Mouse (Mus musculus): ENCODE data around the gene Arf6. TPM values are rescaled to one million over a fixed set of nuclear protein-coding genes. Genes with fewer than 3 reads are reported as not detected.

Gene Arf6
- polyA plus RNA-seq (2014; fragmentation: Nextera tagmentation; extraction: Ambion mirVana), result 47.7 and 48.6 TPM in 2 replicates

DNA sequence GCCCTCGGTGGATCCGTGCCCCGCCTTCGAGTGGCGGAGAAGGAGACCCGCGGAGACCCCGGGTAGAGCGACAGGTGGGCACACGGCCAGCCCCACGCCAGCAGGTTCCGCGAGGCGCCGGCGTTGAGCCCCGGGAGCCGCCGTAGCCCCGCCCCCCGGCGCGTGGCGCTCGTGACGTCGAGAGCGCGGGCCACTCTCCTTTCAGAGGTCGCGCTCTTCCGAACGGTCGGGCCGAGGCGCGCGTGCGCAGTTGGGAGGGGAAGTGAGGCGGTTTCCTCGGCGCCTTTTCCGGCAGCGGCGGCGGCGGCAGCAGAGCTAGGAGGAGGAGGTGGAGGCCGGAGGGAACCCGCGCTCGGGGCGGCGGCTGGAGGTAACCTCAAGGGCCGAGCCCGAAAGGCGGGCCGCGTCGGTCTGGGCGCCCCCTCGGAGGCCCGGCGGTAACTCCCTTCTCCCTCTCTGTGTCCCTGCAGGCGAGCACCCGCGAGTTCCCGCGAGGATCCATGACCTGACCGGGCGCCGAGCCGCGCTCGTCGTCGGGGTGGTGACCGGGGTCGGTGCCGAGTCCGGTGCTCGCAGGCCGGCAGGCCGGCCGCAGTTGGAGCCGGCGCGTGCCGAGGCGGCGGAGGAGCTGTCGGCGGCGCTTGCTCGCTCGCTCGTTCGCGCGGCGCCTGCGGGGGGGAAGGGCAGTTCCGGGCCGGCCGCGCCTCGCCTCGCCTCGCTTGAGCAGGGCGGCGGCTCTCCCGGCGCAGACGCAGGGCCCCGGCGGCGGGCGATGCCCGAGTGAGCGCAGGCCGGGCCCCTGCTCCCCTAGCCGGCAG, at the start of gene Arf6, which contains the start of gene Gm9887:
Gene Arf6, plus strand, starts transcription at position 297 of the 818 bp plus-strand sequence.
Gene Gm9887, minus strand, starts transcription at position 605 of the 818 bp plus-strand sequence.
- WGBS, result under 1% methylated on average over 102 of the region's 121 CpGs
- ATAC-seq (ENCODE audit: low FRiP score), result peak; percentile 94
- peaks cover 2% of the 10 kb centered on the region; the same call in 1 of the 2 replicates for H3K36me3 ChIP-seq (ENCODE audit: control insufficient read depth, insufficient read depth, low read length)
- peak within 1 kb of the TSS; percentile 81 for H3K27ac ChIP-seq (ENCODE audit: low read depth, low read length)
- peak within 1 kb of the TSS; percentile 92 for H3K4me2 ChIP-seq
- DNase-seq (ENCODE audit: low spot score, missing footprints), result peak; percentile 100
- H3K9ac ChIP-seq (ENCODE audit: low read length), result peak within 1 kb of the TSS; percentile 95
- no peaks in the 10 kb centered on the region for H3K9me3 ChIP-seq (ENCODE audit: control insufficient read depth, low read length)
- H3K27me3 ChIP-seq (ENCODE audit: control insufficient read depth, insufficient read depth, low read length), result no peaks in the 10 kb centered on the region
- H3K4me3 ChIP-seq (ENCODE audit: low read depth, low read length), result peak within 1 kb of the TSS; percentile 96
- H3K4me1 ChIP-seq (ENCODE audit: control insufficient read depth, insufficient read depth, low read length), result peaks cover 12% of the 10 kb centered on the region

DNA sequence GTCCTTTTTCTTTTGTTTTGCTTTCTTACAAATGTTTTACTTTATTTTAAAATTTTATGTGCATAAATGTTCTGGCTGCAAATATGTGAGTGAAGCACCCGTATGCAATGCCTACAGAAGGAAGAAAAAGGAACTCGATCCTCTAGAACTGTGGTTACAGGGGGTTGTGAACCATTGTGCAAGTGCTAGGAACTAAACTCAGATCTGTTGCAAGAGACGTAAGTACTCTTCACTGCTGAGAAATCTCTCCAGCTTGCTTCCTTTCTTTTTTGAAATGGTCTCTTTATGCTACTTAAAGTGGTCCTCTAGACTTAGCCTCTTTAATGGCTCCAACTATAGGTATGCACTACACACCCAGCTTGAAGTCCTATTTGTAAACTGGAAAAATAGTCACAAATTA, 40.8 kb upstream of the Arf6 start:
- DNase-seq (ENCODE audit: low spot score, missing footprints) (no peak), ATAC-seq (ENCODE audit: low FRiP score) (no peak)
- WGBS, result 96% methylated on average over 3 of the region's 3 CpGs

DNA sequence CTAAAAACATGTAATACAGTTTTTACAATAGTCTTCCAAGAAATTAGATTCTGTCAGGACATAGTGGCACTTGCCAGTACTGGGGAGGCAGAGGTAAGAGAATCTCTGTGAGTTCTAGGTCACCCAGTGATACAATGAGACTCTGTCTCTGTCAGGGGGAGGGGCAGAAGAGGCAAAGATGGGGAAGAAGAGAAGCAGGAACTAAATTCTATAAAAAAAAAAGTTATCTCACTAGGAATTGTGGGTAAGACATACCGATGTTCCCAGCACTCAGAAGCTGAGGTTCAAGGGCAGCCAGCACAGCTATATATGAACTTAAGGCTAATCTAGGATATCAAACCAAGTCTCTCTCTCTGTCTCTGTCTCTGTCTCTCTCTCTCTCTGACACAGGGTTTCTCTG, 39.8 kb upstream of the Arf6 start:
- no peaks in the 10 kb centered on the region for H3K9me3 ChIP-seq (ENCODE audit: control insufficient read depth, low read length)
- no peak overlapping the region for H3K4me2 ChIP-seq
- H3K36me3 ChIP-seq (ENCODE audit: control insufficient read depth, insufficient read depth, low read length), result peaks cover 6% of the 10 kb centered on the region; the same call in 1 of the 2 replicates
- no peak for DNase-seq (ENCODE audit: low spot score, missing footprints)
- no peaks in the 10 kb centered on the region for H3K4me1 ChIP-seq (ENCODE audit: control insufficient read depth, insufficient read depth, low read length)
- ATAC-seq (ENCODE audit: low FRiP score), result no peak
- 97% methylated on average over 1 of the region's 1 CpGs for WGBS
- no peak overlapping the region for H3K4me3 ChIP-seq (ENCODE audit: low read depth, low read length)
- no peaks in the 10 kb centered on the region for H3K27me3 ChIP-seq (ENCODE audit: control insufficient read depth, insufficient read depth, low read length)
- no peak overlapping the region for H3K9ac ChIP-seq (ENCODE audit: low read length)
- no peak overlapping the region for H3K27ac ChIP-seq (ENCODE audit: low read depth, low read length)

More for the DNA sequence above, 40.8 kb upstream of the Arf6 start:
- Histone ChIP-seq H3K4me1 (ENCODE audit: control insufficient read depth, insufficient read depth, low read length) (no peaks in the 10 kb centered on the region), H3K36me3 (ENCODE audit: control insufficient read depth, insufficient read depth, low read length) (peaks cover 6% of the 10 kb centered on the region; the same call in 1 of the 2 replicates), H3K4me3 (ENCODE audit: low read depth, low read length) (no peak overlapping the region), H3K27me3 (ENCODE audit: control insufficient read depth, insufficient read depth, low read length) (no peaks in the 10 kb centered on the region), H3K9me3 (ENCODE audit: control insufficient read depth, low read length) (no peaks in the 10 kb centered on the region), H3K27ac (ENCODE audit: low read depth, low read length) (no peak overlapping the region), H3K4me2 (no peak overlapping the region), H3K9ac (ENCODE audit: low read length) (no peak overlapping the region)

DNA sequence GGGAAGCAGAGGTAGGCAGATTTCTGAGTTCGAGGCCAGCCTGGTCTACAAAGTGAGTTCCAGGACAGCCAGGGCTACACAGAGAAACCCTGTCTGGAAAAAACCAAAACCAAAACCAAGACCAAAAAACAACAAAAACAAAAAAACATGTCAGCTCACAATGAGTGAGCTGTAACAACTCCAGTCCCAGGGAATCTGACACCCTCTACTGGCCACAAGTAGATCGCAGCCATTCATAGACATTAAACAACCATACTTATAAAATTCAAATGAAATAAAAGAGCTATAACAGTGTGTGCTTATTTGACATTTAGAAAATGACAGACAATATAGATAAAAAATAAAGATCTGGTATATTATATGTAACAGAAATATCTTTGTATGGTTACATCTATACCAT, 38.4 kb upstream of the Arf6 start:
- no peak overlapping the region for H3K4me3 ChIP-seq (ENCODE audit: low read depth, low read length)
- no peak overlapping the region for H3K27ac ChIP-seq (ENCODE audit: low read depth, low read length)
- ATAC-seq (ENCODE audit: low FRiP score) (no peak), DNase-seq (ENCODE audit: low spot score, missing footprints) (no peak)
- 93% methylated on average over 2 of the region's 2 CpGs for WGBS
- no peaks in the 10 kb centered on the region for H3K27me3 ChIP-seq (ENCODE audit: control insufficient read depth, insufficient read depth, low read length)
- H3K9me3 ChIP-seq (ENCODE audit: control insufficient read depth, low read length), result no peaks in the 10 kb centered on the region
- H3K9ac ChIP-seq (ENCODE audit: low read length), result no peak overlapping the region
- H3K4me2 ChIP-seq, result no peak overlapping the region
- no peaks in the 10 kb centered on the region for H3K4me1 ChIP-seq (ENCODE audit: control insufficient read depth, insufficient read depth, low read length)
- H3K36me3 ChIP-seq (ENCODE audit: control insufficient read depth, insufficient read depth, low read length), result peaks cover 6% of the 10 kb centered on the region; the same call in 1 of the 2 replicates

DNA sequence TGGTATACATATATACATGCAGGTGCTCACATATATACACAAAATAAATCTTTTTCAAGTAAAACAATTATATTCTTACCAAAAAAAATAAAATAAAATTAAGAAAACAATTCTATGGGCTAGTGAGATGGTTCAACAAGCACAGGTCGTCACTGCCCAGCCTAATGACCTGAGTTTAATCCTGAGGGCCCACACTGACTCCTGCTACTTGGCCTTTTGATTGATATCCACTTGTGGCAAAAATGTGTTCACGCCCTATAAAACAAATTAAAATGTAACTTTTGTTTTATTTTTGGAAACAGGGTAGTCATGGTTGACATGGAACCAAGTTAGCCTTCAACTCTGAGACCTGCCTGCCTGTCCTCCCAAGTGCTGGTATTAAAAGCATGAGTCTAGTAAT, 22.0 kb upstream of the Arf6 start:
- Histone ChIP-seq H3K4me1 (ENCODE audit: control insufficient read depth, insufficient read depth, low read length) (no peaks in the 10 kb centered on the region), H3K9ac (ENCODE audit: low read length) (no peak overlapping the region), H3K4me2 (no peak overlapping the region), H3K27me3 (ENCODE audit: control insufficient read depth, insufficient read depth, low read length) (no peaks in the 10 kb centered on the region), H3K36me3 (ENCODE audit: control insufficient read depth, insufficient read depth, low read length) (peaks cover 22% of the 10 kb centered on the region), H3K27ac (ENCODE audit: low read depth, low read length) (no peak overlapping the region), H3K4me3 (ENCODE audit: low read depth, low read length) (no peak overlapping the region), H3K9me3 (ENCODE audit: control insufficient read depth, low read length) (no peaks in the 10 kb centered on the region)
- ATAC-seq (ENCODE audit: low FRiP score), result no peak
- no peak for DNase-seq (ENCODE audit: low spot score, missing footprints)
- WGBS, result 87% methylated on average over 2 of the region's 2 CpGs

DNA sequence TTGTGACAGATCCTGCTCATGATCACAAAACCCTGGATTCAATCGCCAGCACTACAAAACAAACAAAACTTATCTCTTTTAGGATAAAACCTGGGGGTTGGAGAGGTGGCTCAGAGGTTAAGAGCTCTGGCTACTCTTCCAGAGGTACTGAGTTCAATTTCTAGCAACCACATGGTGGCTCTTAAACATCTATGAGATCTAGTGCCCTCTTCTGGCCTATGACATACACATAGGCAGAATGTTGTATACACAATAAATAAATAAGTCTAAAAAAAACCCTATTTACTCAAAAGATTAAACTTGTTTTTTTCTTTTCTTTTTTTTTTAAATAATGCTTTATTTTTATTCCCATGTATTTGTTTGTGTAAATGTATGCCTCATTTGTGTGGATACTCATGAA, 20.3 kb upstream of the Arf6 start:
- Histone ChIP-seq H3K9me3 (ENCODE audit: control insufficient read depth, low read length) (no peaks in the 10 kb centered on the region), H3K27me3 (ENCODE audit: control insufficient read depth, insufficient read depth, low read length) (no peaks in the 10 kb centered on the region)

DNA sequence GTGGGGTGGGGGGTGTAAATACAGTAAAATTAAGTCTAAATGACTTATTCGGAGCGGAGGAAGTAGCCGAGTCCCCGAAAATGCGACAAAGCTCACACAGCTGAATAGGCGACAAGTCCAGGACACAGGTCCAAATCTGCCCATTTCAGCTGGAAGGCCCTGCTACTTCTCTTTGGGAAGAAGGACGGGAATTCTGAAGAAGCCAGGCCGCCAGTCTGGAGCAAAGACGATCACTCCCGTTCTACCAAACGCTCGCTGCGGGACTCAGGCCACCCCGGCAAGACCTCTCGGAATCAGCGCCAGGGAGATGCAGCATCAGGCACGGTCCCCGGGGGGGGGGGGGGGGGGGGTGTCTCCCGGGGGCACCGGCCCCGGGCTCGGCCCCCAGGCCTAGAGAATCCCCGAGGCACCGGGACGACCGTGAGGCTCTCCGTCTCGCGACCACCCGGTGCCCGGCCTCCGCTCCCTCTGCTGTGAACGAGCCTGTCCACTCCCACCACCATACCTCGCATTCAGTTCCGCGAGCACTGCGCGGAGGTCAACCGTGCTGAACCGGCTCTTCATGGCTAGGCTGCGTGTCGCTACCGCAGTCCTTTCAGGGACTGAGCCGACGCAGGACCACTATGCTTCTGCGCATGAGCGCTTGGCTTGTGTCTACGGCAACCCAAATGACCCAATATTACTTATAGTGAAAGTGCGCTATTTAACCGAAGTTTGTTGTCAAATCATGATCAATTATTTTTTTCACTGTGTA, 15.2 kb upstream of the Arf6 start, which contains the start of gene Nemf:
Gene Nemf, minus strand, starts transcription at position 620 of the 754 bp plus-strand sequence.
- peak within 1 kb of the TSS; percentile 92 for H3K4me3 ChIP-seq (ENCODE audit: low read depth, low read length)
- H3K9me3 ChIP-seq (ENCODE audit: control insufficient read depth, low read length), result no peaks in the 10 kb centered on the region
- H3K27me3 ChIP-seq (ENCODE audit: control insufficient read depth, insufficient read depth, low read length), result no peaks in the 10 kb centered on the region
- H3K36me3 ChIP-seq (ENCODE audit: control insufficient read depth, insufficient read depth, low read length), result peaks cover 6% of the 10 kb centered on the region; the same call in 1 of the 2 replicates
- H3K4me1 ChIP-seq (ENCODE audit: control insufficient read depth, insufficient read depth, low read length), result no peaks in the 10 kb centered on the region
- ATAC-seq (ENCODE audit: low FRiP score) (peak; percentile 70), DNase-seq (ENCODE audit: low spot score, missing footprints) (peak; percentile 97)
- 1% methylated on average over 45 of the region's 50 CpGs for WGBS
- H3K9ac ChIP-seq (ENCODE audit: low read length), result peak within 1 kb of the TSS; percentile 86
- peak within 1 kb of the TSS; percentile 76 for H3K4me2 ChIP-seq
- H3K27ac ChIP-seq (ENCODE audit: low read depth, low read length), result peak within 1 kb of the TSS; percentile 65

More for the DNA sequence above, 20.3 kb upstream of the Arf6 start:
- DNase-seq (ENCODE audit: low spot score, missing footprints) (no peak), ATAC-seq (ENCODE audit: low FRiP score) (no peak)
- Histone ChIP-seq H3K4me1 (ENCODE audit: control insufficient read depth, insufficient read depth, low read length) (no peaks in the 10 kb centered on the region), H3K4me2 (no peak overlapping the region), H3K9ac (ENCODE audit: low read length) (no peak overlapping the region), H3K36me3 (ENCODE audit: control insufficient read depth, insufficient read depth, low read length) (peaks cover 17% of the 10 kb centered on the region; the same call in 1 of the 2 replicates), H3K4me3 (ENCODE audit: low read depth, low read length) (no peak overlapping the region), H3K27ac (ENCODE audit: low read depth, low read length) (no peak overlapping the region)
- 98% methylated on average over 1 of the region's 1 CpGs for WGBS

DNA sequence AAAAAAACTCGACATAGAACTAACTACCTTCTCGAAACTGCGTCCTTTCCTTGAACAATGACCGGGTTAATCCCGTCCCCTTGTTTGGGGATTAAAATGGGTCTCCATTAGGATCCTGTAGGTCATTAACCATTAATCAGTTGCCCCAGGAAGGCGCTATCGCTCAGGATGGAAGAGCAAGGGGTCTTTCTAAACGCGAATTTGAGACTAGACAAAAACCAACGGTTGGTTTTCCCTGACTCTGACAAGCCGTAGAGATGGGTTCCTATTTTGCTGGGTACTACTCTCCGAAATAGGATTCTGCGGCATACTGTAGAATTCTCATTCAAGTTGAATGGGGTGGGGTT, 14.7 kb upstream of the Arf6 start:
- ATAC-seq (ENCODE audit: low FRiP score) (0 out of 2 replicates have a peak, but pooled peaks have one; percentile 1), DNase-seq (ENCODE audit: low spot score, missing footprints) (no peak)
- peak overlapping the region; percentile 76 for H3K4me2 ChIP-seq
- no peaks in the 10 kb centered on the region for H3K9me3 ChIP-seq (ENCODE audit: control insufficient read depth, low read length)
- peak overlapping the region; percentile 86 for H3K9ac ChIP-seq (ENCODE audit: low read length)
- H3K4me3 ChIP-seq (ENCODE audit: low read depth, low read length), result peak overlapping the region; percentile 92
- H3K27ac ChIP-seq (ENCODE audit: low read depth, low read length), result no peak overlapping the region
- 8% methylated on average over 13 of the region's 13 CpGs for WGBS
- H3K4me1 ChIP-seq (ENCODE audit: control insufficient read depth, insufficient read depth, low read length), result peaks cover 2% of the 10 kb centered on the region; the same call in 1 of the 2 replicates
- no peaks in the 10 kb centered on the region for H3K27me3 ChIP-seq (ENCODE audit: control insufficient read depth, insufficient read depth, low read length)
- H3K36me3 ChIP-seq (ENCODE audit: control insufficient read depth, insufficient read depth, low read length), result 0 out of 2 replicates have a peak, but pooled peaks cover 4% of the 10 kb centered on the region

DNA sequence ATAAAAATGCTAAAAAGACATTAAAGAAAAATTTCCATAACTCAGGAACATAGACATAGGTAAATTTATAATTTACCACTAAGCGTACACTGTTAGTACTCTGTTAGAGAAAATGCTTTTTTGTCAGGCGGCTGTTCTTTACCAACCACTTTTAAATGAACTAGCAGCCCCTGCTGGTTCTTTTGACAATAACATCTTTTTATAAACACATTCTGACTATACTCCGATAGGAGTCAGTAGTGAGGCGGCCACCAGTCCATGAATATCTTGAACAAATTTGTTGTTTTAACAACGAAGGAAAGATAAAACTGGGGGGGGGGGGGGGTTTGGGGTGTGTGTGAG, 11.3 kb upstream of the Arf6 start:
- DNase-seq (ENCODE audit: low spot score, missing footprints) (peak; percentile 92), ATAC-seq (ENCODE audit: low FRiP score) (no peak)
- Histone ChIP-seq H3K4me1 (ENCODE audit: control insufficient read depth, insufficient read depth, low read length) (peaks cover 3% of the 10 kb centered on the region; the same call in 1 of the 2 replicates), H3K36me3 (ENCODE audit: control insufficient read depth, insufficient read depth, low read length) (no peaks in the 10 kb centered on the region), H3K27me3 (ENCODE audit: control insufficient read depth, insufficient read depth, low read length) (no peaks in the 10 kb centered on the region), H3K9me3 (ENCODE audit: control insufficient read depth, low read length) (no peaks in the 10 kb centered on the region), H3K4me2 (no peak overlapping the region), H3K9ac (ENCODE audit: low read length) (no peak overlapping the region), H3K27ac (ENCODE audit: low read depth, low read length) (no peak overlapping the region), H3K4me3 (ENCODE audit: low read depth, low read length) (no peak overlapping the region)
- 19% methylated on average over 5 of the region's 5 CpGs for WGBS

All from midbrain, embryonic 11.5 days (tissue).